Mouse (Mus musculus): Measurements from ENCODE around the gene Ccdc33.

DNA sequence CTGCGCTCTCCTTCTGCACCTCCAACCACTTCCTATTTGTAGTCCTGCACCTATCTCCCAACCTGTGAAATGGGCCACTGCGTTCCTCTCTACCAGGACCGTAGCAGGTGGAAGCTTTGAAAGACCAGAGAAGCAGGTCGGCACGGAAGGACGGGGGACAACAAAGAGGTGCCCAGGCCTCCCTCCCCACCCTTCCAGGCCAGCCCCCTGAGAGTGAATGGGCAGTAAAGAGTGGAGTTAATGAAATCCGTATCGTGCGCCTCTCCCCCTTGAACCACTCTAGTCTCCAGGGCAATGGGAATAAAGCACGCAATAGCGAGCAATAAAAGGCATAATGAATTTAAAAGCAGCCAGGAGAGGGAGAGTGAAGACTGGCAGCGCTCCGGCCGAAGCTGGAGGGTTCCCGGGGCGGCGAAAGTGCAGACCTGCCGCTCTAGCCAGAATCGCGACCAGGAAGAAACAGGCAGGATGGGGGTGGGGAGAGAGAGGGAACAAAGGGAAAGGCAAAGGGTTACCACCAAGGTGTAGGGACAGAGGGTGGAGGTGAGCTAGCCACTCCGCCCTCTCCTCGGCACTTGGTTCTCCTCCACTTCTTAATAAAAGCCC lies 5.2 kb downstream of the Ccdc33 start:
- TF ChIP-seq CTCF (IDR thresholded peaks at IDR 0.05; ENCODE audit: low read depth) (no peak), EP300 (IDR thresholded peaks at IDR 0.05; ENCODE audit: low read depth) (no peak)

All from heart, postnatal 0 days (tissue).